Mouse (Mus musculus): ENCODE measurements around the gene Pnpla2. TPM values are rescaled to one million over a fixed set of nuclear protein-coding genes. Genes with fewer than 3 reads are reported as not detected.

Gene Pnpla2
- total RNA-seq, 1 experiment from 2014 or later: 74.4 TPM

DNA sequence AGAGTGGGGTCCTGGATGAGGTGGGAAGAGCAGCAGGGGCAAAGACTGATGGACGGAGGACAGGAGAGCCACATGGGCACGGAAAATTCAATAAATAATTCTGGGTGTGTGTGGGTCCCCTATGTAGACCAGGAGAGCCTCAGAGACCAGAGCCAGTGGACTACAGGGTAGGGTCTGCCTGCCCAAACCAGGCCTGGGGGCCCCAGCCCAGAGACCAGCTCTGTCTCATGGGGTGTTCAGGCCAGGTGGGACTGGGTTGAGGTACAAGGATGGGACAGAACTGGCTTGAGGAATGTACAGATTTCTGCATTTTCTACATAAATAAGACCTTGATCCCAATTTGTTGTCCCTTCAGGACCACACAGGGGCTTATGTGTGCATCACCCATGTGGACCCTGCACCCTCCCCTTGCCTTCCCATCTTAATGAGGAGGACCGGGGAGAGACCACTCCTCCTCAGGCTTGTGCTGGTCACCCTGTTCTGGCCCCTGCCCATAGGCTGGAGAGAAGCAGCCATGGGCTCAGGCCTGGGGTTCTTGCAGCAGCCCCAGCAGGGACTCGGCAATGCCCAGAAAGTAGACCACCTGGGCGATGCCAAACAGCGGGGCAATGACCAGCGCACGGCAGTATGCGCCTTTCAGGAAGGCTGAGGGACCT is 24.3 kb upstream of the Pnpla2 start:
- ATAC-seq (ENCODE audit: extremely low read depth, insufficient number of reproducible peaks, low FRiP score, poor library complexity, severe bottlenecking): no peak

DNA sequence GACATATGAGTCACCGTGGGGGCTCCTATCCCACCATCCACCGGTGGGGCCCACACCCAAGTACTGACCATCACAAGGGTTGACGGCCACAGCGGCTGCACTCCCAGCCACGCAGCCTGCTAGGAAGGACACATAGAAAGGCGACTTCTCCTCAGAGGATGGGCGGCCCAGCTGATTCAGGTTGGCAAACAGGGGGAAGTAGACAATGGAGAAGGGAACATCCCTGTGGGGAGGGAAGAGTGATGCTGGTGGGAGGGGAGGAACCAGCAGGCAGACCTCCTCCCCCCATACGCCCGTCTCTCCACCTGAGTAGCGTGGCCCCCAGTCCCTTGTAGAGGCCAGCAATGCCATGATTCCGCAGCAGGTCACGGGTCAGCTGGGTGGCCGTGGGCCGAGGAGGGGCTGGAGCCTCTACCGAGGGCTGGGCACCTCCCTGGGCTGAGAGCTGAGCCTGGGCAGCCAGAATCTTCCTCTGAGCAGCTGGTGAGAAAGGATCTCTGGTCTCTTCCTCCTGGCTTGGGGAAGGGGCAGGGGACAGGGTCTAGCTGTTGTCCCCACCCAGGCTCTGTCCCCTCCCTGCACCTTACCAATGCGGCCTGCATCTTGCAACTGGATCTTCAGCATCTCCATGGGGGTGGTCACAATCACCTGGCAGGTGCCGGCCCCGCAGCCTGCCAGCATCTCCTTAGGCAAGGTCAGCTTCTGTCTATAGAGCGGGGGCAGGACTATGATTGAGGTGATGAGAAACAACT is 23.4 kb upstream of the Pnpla2 start:
- ATAC-seq (ENCODE audit: extremely low read depth, insufficient number of reproducible peaks, low FRiP score, poor library complexity, severe bottlenecking): no peak

DNA sequence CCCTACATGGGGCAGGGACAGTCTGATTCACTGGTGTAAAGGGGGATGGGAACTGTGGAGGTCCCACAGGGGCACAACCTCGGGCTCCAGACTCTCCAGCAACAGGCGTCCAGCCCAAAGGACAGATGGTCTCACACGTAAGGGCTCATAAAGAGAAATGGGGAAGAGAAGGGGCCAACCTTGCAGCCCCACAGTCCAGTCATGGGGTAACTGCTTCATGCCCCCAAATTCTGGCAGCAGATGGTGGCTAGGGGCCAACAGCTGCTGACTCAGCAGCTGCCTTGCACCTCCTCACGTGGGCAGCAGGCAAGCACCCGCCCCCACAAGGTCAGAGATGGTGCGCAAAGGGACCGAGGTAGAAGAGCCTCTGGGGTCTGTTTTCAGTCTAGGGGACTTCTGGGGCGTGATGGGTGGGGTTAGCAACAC is 22.8 kb upstream of the Pnpla2 start:
- no peak for ATAC-seq (ENCODE audit: extremely low read depth, insufficient number of reproducible peaks, low FRiP score, poor library complexity, severe bottlenecking)

DNA sequence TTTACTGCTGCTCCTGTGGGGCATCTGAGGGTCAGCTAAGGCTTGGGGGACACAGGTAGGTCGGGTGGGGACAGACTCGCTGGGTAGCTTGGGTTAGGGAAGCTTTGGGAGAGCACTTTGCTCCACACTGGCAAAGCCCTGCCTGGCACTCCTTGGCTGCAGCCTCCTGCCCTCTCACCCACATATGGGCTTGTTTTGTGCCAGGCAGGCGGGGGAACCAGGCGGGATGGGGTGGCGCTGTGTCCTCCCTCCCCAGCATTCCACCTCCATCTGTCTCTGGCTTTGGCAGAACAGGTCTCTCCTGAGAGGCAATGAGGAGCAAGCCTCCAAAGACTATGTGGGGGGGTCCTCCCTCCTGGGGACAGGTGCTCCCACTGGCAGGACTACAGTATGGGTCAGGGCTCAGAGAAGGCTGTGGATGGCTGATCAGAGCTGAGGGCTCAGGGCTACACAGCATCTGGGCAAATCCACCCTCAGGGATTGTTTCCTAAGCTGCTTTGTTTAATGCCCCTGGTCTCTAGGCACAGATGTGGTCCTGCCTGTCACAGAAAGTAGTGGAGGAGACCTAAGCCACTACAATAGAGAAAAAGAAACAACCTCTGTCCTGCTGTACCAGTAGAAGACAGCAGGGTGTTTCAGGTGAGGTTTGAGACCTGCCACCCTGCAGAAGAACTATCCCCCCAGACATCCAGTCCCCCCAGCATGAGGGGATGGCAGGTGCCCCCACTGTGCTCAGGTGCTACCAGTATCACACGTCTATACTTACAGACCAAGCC is 22.1 kb upstream of the Pnpla2 start:
- ATAC-seq (ENCODE audit: extremely low read depth, insufficient number of reproducible peaks, low FRiP score, poor library complexity, severe bottlenecking): no peak

DNA sequence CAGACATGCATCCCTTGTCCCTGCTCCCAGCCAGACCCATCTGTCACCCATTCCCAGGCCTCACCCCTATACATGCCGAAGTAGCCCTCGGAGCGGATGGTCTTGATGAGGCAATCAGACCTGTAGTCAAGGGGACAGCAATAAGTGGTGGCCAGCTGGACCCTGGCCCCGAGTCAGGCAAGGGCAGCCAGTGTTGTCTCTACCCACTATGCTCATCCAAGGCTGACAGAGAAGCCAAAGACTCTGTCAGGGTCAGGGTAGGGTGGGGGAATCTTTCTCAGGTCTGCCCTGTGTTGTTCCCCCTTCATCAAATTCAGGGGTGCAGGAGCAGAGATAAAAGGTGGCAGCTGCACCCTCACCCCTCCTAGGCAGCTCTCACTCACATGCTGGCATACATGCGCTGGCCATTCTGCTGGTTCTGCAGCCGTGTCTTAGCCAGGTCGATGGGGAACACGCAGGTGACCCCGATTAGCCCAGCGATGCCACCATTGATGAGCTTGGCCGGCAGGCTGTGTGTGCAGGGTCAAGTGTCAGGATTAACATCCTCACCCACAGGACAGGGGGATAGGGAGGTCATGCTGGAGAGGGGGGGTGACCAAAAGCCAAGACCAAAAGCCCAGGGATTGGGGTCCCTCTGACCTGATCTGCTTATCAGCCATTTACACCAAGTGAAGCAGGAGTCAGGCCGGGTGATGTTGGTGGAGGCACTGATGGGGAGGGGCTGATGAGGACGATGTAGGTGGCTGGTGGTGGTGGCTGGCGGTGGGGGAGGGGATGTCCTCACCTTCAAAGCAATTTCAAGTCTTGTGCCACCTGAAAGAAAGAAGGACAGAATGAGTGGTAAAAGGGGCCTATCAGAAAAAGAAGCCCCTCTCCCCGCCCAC is 21.2 kb upstream of the Pnpla2 start:
- no peak for ATAC-seq (ENCODE audit: extremely low read depth, insufficient number of reproducible peaks, low FRiP score, poor library complexity, severe bottlenecking)

DNA sequence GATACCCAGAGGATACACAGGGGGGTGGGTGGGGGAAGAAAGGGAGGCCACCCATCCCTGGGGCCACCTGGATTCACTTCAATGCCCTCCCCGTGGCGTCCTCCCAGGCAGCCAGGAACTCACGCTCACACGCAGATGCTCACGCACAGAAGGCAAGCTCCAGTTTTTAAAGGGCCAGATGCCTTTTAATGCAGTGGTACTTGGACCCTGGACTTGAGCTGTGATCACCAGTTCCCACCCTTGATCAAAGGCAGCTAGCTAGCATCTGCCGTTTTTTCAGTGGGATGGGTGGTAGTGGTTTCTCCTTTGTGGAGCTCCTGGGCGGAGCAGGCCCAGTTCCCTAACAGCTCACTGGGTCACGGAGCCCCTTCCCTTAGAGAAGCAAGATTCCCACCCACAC is 20.5 kb upstream of the Pnpla2 start:
- no peak for ATAC-seq (ENCODE audit: extremely low read depth, insufficient number of reproducible peaks, low FRiP score, poor library complexity, severe bottlenecking)

DNA sequence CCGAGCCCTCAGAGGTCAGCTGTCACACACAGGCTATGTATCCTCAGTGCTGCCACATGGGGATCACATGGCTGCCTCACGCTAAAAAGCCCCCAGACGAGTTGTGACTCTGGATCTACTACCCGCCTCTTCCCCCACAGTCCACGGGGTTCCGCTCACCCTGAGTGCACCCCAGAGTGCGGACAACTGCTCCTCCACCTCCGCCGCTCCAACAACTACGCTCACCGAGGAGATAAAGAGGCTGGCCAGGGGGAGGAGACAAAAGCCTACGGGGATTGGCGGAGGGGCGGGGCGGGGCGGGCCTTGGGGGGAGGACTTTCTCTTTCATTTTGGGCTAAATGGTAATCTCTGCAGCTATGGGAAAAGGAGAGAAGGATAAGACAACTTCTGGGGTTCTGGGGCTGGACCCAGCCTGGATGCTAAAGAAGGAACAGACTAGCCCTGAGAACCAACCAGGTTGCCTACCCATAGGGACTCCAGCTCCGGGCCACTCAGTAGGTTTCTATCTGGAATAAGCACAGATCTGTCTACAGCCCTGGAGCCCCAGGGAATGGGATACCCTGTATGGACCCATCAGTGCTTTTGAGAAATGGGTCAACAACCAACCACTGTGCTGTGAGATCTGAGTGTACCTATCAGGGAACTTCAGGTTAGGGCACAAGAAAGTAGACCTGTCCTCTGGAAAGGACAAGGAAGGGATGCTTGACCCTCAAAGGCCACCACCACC is 19.7 kb upstream of the Pnpla2 start:
- ATAC-seq (ENCODE audit: extremely low read depth, insufficient number of reproducible peaks, low FRiP score, poor library complexity, severe bottlenecking): peak; percentile 55

DNA sequence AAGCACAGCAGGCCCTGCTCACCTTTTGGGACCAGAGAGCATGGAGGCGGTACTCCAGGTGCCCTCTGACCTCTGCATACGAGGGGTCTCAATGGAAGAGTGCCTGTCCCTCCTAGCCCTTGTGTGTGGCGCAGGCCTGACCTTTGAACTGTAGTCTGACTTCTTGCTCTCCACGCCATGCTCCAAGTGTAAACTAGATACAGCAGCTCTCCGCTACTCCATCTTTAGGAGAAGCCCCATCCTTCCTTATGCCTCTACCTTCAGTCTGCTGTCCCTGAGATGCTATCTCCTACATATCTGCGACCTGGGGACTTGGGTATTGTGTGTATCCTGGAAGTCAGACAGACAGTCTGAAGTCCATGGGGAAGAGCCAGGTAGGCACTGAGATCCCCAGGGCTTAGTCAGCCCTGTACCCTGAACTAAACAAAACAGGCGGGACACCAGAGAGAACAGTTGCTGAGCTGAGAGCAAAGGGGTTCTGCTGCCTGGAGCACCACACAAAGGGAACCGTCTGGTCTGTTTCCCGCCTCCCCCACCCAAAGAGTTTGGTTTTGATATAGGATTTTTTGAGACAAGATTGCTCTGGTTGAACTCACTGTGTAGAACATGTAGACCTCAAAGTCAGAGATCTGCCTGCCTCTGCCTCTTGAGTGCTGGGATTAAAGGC is 19.0 kb upstream of the Pnpla2 start:
- no peak for ATAC-seq (ENCODE audit: extremely low read depth, insufficient number of reproducible peaks, low FRiP score, poor library complexity, severe bottlenecking)

DNA sequence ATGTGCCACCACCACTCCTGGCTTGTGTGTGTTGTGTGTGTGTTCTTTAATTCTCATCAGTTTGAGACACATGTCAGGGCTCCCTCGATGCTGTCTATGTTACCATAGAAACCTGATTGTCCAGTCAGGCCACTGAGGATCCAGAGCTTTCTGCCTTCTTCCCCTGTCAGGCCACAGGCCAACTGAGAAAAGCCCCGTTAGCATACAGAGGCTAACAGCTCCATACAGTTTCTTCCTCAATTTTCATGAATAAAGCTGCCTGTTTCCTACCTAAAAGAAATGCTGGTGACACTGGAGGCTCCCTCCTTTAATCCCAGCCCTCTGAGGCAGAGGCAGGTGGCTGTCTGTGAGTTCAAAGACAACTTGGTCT is 18.5 kb upstream of the Pnpla2 start:
- no peak for ATAC-seq (ENCODE audit: extremely low read depth, insufficient number of reproducible peaks, low FRiP score, poor library complexity, severe bottlenecking)

DNA sequence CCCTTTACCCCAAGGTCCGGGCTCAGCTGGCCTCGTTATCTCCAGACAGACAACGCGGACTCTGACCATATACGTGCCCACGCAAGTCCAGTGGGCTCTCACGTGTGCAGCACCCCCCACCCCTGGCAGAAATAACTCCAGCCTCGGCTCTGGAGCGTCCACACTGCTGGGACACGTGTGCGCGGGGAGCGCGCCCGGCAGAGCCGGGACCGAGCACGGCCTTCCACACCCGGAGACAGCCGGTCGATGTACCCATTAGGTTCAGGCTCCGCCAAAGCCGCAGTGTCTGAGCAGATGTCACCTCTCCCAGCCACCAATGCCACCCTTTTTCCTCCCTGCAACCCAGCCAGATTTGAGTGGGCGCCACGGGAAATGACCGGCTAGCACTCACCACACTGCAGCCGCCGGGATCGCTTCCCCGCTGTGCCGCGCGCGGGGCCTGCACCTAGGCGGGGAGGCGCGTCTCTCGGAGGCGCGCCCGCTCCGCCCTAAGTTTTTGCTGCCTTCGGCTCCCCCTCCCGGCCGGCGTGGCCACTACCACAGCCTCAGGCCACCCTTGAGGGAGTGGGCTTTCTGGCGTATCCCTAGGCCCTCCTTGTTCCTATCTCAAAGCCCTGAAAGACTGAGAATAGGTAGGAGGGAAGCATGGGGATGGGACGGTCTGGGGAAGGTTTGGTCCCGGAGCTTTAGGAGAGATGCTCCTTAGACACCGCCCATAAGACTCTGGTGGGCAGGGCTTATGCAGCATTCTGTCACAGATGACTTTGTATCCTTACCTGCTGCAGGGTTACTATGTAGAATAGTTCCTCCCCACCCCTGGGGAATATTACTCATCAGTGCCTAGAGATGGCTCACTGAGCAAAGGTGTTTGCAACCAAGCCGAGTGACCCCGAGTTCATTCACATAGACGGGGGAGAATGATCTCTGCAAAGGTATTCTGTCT is 17.5 kb upstream of the Pnpla2 start, which contains the start of gene Slc25a22:
Slc25a22 (minus strand) TSS at position 715 of the 943 bp plus-strand sequence.
- peak; percentile 56 for ATAC-seq (ENCODE audit: extremely low read depth, insufficient number of reproducible peaks, low FRiP score, poor library complexity, severe bottlenecking)

DNA sequence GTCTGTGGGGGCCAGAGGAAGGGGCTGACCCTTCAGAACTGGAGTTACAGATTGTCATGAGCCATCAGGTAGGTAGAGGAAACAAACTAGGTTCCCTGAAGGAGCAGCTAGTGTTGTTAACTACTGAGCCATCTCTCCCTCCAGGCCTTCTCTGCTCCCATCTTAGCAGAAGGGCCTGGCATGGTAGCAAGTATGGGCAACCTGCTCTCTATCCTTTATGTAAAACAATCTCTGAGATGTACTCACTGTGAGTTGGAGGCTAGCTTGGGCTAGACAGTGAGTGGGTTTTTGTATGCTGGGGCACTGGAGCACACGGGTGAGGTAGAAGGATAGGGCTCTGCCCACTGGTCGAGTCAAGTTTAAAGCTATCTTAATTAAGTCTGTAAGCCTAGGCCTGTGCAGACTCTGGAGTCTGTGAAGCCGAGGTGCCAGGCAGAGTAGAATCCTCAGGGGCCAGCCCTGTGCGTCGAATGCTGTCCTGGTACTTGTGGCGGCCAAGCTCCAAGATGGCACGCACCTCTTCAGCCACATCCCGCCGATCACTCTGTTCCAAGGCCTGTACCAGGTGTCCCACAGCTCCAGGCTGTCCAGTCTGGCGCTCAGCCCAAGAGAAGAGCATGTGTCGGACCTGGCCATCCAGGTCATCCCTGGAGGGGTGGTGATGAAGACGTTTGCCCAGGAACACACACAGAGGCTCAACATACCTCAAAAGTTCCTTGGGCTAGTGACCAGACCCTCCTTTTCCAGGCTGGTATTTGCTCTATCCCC is 16.6 kb upstream of the Pnpla2 start:
- ATAC-seq (ENCODE audit: extremely low read depth, insufficient number of reproducible peaks, low FRiP score, poor library complexity, severe bottlenecking): no peak

DNA sequence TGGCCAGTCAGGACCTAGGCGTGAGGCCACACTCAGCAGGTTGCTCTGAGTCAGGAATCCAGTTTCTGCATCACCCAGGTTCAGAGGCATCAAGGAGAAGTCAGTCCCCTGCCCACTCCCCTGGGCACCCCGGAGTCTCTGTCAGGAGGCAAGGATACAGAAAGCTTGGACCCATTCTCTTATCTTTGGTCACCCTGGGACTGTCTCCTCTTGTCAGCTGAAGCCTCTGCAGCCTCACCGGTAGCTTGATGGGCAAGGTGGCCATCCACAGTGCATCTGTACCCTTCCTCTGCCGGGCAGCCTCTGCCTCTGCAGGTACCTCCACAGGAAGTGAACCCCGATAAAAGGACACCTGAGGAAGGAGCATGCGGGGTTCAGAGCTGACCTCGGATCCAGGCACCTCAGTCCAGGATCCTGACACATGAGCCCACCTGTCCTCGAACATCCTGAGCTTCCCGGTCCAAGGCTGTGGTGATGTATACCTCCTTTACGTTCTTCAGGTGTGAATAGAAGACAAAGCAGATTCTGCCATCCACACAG is 15.8 kb upstream of the Pnpla2 start:
- ATAC-seq (ENCODE audit: extremely low read depth, insufficient number of reproducible peaks, low FRiP score, poor library complexity, severe bottlenecking): no peak

DNA sequence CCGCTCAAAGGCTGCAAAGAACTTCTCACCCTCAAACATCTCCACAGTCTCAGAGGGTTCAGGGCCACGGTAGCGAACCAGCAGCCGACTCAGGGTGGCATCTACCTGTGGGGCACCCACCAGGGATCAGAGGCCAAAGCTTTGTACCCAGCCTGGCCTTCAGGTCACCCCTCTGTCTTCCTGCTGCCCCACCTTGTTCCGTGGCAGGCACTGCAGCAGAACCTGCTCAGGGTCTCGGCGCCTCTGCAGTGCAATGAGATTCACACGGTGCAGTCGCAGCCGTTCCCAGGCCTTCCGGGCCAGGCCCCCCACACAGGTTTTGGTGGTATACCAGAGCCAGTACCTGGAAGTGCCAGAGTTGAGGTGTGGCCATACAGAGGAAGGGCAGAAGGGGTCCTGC is 15.2 kb upstream of the Pnpla2 start:
- ATAC-seq (ENCODE audit: extremely low read depth, insufficient number of reproducible peaks, low FRiP score, poor library complexity, severe bottlenecking): no peak

DNA sequence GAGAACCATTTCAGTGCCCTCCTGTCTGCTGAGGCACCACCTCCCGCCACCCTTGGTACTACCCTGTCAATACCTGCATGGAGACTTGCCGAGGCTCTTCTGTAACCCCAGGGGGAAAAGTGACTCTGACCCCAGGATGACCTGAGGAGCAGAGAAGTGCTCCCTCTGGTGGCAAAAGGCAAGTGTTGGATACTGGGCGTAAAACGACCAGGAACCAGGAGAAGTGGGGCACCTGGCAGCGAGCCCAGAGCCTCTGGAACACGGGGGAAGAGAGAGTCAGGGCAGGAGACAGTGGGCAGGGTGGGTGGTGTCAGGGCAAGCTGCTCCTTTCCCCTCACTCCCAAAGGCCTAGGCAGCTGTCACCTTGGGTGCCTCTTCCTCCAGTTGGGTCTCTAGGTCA is 14.4 kb upstream of the Pnpla2 start:
- peak; percentile 15; the same call in 1 of the 2 replicates for ATAC-seq (ENCODE audit: extremely low read depth, insufficient number of reproducible peaks, low FRiP score, poor library complexity, severe bottlenecking)

DNA sequence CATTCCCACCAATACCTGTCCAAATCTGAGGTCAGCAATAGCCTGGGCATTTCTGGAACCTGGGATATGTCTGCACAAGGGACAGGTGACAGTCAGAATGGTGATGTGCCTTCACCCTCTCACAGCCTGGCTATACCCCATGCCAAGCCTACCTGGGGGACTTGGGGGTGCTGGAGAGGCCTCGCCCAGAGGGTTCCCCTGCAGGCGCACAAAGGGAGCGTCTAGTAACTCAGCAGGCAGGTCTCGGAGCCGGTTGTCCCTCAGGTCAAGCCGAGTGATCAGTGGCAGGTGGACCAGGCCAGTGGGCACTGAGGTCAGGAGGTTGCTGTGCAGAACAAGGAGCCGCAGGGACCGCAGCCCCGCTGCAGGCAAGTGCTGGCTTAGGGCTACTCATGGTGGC is 13.5 kb upstream of the Pnpla2 start:
- no peak for ATAC-seq (ENCODE audit: extremely low read depth, insufficient number of reproducible peaks, low FRiP score, poor library complexity, severe bottlenecking)

DNA sequence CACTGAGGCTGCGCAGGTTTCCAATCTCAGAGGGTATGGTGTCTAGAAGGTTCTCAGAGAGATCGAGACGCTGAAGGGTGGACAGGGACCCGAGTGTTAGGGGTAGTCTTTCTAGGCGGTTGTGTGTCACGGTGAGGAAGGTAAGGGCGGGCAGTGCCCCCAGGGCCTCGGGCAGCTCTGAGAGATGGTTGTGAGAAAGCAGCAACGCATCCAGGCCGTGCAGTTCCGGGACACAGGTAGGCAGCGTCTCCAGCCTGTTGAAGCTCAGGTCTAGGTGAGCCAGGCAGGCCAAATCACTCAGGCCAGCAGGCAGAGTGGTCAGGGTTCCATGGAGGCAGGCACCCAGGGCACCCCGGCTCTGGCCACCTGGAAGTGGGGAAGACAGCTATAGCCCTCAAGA is 12.8 kb upstream of the Pnpla2 start:
- no peak for ATAC-seq (ENCODE audit: extremely low read depth, insufficient number of reproducible peaks, low FRiP score, poor library complexity, severe bottlenecking)
